Mouse (Mus musculus) thymus, postnatal 36 days (tissue): ENCODE measurements around the gene Zscan4-ps3.
"Not testable (repeated sequence)": the region's sequence is repeated elsewhere in the genome, so short reads cannot be mapped to it uniquely, and the experiment has no call there.

Source experiments
- DNase-seq, 2 experiments: peaks; one replicate each; pipeline ENCODE4 v3.0.0; 2022; ENCODE audit warnings: mixed read lengths in 2 of 2

Zscan4-ps3 gene

DNA sequence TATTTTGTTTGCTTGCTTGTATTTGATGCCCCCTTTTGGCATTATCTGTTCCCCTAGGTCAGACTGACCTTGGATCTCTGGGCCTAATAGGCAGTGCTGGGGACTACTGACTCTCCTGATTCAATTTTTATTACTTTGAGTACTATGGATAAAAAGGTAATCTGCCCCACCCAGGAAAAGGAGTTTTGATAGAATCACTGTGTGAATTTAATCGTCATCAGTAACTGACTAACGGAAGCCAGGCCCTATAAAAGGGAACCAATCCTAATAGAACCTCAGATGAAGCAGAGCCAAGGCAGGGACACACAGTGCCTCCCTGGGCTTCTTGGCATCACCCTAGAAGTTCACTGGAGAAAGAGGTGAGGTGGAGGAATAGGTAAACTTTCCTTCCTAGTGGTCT lies at the start of gene Zscan4-ps3:
Gene Zscan4-ps3 (plus strand): TSS at position 301 of the 400 bp plus-strand sequence.
- not testable (repeated sequence) for DNase-seq

DNA sequence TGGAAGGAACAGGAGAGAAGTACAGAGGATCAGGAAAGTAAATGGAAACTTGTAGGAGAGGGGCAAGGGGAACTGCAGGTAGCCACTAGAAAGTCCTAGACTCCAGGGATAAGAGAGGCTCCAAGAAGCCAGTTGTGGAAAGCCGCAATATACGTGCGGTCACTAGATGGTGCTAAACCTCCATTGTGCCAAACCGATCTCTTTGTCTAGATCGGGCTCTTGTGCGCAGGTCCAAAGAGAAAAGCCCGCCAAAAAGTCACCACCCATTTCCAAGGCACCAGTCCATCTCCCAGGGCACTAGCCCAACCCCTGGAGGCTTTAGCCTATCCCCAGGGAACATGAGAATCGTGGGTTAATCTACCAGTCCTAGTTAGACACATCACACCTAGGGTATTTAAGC lies 8.0 kb downstream of the Zscan4-ps3 start:
- DNase-seq: not testable (repeated sequence)
